Mouse (Mus musculus) heart, embryonic 15.5 days (tissue): ENCODE data around the gene Vdac2. TPM values are rescaled to one million over a fixed set of nuclear protein-coding genes. Genes with fewer than 3 reads are reported as not detected.

ENCODE experiments used
- ATAC-seq: fragments of 200-750 bp; cut with Nextera tagmentation; replicated peaks from 2 replicates; pipeline ENCODE4 v1.8.0; 2017; ENCODE audit warnings: low read depth, moderate TSS enrichment; ENCODE audit not compliant: insufficient number of reproducible peaks, insufficient read depth, low FRiP score
- H3K27ac ChIP-seq: fragments of 300-500 bp; sonication (generic); 2 replicates; pipeline ENCODE4 v1.5.1; 2015; ENCODE audit warnings: mild to moderate bottlenecking, inconsistent platforms
- H3K27me3 ChIP-seq: fragments of 300-500 bp; sonication (generic); 2 replicates; pipeline ENCODE4 v1.6.1; 2015; ENCODE audit warnings: inconsistent platforms
- H3K36me3 ChIP-seq: fragments of 300-500 bp; sonication (generic); 2 replicates; pipeline ENCODE4 v1.6.1; 2015; ENCODE audit warnings: mild to moderate bottlenecking, inconsistent platforms
- H3K4me1 ChIP-seq: fragments of 300-500 bp; sonication (generic); replicated peaks from 2 replicates; pipeline ENCODE4 v1.6.1; 2015; ENCODE audit warnings: inconsistent platforms
- H3K4me2 ChIP-seq: fragments of 300-500 bp; sonication (generic); 2 replicates; pipeline ENCODE4 v1.6.1; 2015; ENCODE audit warnings: inconsistent platforms, mild to moderate bottlenecking, moderate library complexity
- H3K4me3 ChIP-seq: fragments of 300-500 bp; sonication (generic); 2 replicates; pipeline ENCODE4 v1.5.1; 2015; ENCODE audit warnings: mild to moderate bottlenecking, inconsistent platforms
- H3K9ac ChIP-seq: fragments of 300-500 bp; sonication (generic); 2 replicates; pipeline ENCODE4 v1.6.1; 2015; ENCODE audit warnings: mild to moderate bottlenecking, inconsistent platforms
- H3K9me3 ChIP-seq: fragments of 300-500 bp; sonication (generic); replicated peaks from 2 replicates; pipeline ENCODE4 v1.6.1; 2016; ENCODE audit warnings: inconsistent platforms
- WGBS: fragments of 180-500 bp; shearing (Covaris S2); methylation state at CpG from one replicate; pipeline ENCODE4 v1.1.7; 2015; ENCODE audit warnings: mixed read lengths; 5-methylcytosine and 5-hydroxymethylcytosine counted together
- polyA plus RNA-seq: library from polyadenylated mRNA; unstranded; fragments of >200 nt; fragmentation: Nextera tagmentation; extraction: Ambion mirVana; gene quantifications from 2 replicates; pipeline ENCODE4 v1.2.1, GENCODE M21; 2015

The Vdac2 gene
- polyA plus RNA-seq, 1 experiment from 2014 or later: 491 TPM

DNA sequence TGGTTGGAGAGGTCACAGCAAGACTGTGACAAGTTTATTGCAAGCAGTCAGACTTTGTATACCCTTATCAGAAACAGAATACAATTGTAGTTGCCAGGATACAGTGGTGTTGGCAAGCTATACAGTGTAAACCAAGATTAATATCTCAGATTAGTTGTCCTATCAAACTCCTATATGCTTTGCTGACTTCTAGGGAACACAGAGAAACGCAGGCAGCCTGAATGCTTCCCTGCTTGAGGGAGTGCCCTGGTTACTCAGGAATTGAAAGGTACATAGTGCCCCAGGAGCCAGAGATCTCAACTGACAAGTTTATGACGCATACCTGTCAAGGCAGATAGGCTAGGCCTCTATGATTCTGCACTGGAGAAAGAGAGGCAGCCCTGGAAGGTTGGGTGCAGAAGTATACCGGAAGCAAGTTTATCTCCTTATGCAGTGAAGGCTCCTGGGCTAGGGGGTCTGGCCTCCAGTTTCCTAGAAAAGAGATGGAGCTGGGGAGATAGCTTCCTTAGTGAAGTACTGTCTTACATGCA, 18.3 kb upstream of the Vdac2 start:
- ATAC-seq: no peak
- WGBS: 66% methylated on average over 3 of the region's 3 CpGs
- H3K4me3 ChIP-seq: no peak overlapping the region

DNA sequence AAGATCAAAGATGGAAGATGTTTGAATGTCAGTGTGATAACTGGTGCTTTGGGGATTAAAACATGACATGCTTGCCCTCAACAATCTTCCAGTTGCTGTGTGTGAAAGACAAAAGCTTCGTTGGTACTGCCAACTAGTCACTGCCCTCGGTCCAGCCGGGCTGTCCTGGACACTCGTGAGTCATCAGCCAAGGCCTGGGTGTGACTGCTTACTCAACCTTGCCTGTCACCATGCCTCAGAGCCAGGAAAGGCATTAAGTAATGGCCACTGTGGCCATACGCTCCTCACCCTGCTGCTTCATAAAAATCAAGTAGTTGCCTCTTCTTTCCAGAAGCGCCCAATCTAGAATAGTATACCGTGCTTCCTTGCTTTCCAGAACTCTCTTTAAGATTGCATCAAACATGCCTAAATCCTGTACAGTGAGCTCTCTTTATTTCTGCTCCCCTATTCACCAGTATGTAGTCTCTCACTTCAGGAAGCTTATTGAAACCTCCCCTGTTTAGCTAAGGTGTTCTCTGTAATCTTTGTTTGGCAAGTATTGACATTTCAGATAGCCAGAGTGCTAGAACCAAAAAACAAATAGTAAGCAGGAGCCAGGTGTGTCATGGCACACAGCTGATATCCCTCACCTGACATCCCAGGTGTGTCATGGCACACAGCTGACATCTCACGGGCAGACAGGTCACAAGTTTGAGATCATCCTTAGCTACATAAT, 16.7 kb upstream of the Vdac2 start:
- Histone ChIP-seq H3K4me1 (peaks cover 17% of the 10 kb centered on the region), H3K9ac (no peak overlapping the region), H3K36me3 (no peaks in the 10 kb centered on the region), H3K27ac (no peak overlapping the region), H3K4me3 (no peak overlapping the region), H3K4me2 (no peak overlapping the region), H3K27me3 (no peaks in the 10 kb centered on the region), H3K9me3 (no peaks in the 10 kb centered on the region)
- WGBS: 70% methylated on average over 8 of the region's 8 CpGs
- ATAC-seq: no peak

More for the DNA sequence above, 18.3 kb upstream of the Vdac2 start:
- H3K9me3 ChIP-seq: no peaks in the 10 kb centered on the region
- no peak overlapping the region for H3K27ac ChIP-seq
- H3K27me3 ChIP-seq: no peaks in the 10 kb centered on the region
- peaks cover 6% of the 10 kb centered on the region; the same call in 1 of the 2 replicates for H3K4me1 ChIP-seq
- no peaks in the 10 kb centered on the region for H3K36me3 ChIP-seq
- no peak overlapping the region for H3K9ac ChIP-seq
- H3K4me2 ChIP-seq: no peak overlapping the region

DNA sequence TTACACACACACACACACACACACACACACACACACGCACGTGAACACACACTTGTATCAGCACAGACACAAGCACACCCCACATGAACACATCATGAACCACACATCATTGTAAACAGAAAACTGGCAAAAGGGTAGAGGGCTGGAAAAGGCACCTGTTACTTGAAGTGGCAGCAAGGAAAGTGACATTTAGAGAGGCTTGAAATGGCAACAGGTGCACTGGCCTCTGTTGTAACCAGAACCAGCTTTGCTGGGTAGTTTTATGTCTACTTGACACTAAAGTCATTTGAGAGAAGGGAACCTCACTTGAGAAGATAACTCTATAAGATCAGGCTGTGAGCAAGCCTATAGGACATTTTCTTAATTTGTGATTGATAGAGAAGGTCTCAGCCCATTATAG, 15.6 kb upstream of the Vdac2 start:
- H3K9ac ChIP-seq: no peak overlapping the region
- 90% methylated on average over 2 of the region's 2 CpGs for WGBS

DNA sequence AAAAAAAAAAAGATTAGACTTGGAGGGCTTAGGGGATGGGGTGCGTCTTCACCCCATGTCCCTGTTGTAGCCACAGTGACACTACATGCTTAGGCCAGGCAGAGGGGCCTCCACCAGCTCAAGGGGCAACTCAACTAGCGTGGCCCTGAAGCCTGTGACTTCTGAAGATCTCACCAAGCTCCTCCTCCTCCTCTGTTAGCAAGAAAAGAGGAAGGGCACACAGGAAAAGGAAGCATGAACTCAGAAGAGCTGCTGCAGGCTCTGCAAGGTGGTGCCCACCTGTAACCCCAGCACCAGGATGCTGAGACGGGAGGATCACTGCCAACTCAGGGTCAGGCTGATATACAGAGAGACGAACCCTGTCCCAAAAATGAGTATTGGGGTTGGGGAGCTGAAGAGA, 13.7 kb upstream of the Vdac2 start:
- Histone ChIP-seq H3K9ac (no peak overlapping the region), H3K9me3 (no peaks in the 10 kb centered on the region), H3K4me3 (no peak overlapping the region), H3K4me1 (peaks cover 22% of the 10 kb centered on the region), H3K36me3 (no peaks in the 10 kb centered on the region), H3K27me3 (no peaks in the 10 kb centered on the region), H3K27ac (no peak overlapping the region), H3K4me2 (no peak overlapping the region)
- ATAC-seq: no peak
- whole genome bisulfite sequencing: 83% methylated on average over 4 of the region's 4 CpGs

More for the DNA sequence above, 15.6 kb upstream of the Vdac2 start:
- no peak overlapping the region for H3K4me3 ChIP-seq
- no peaks in the 10 kb centered on the region for H3K27me3 ChIP-seq
- no peaks in the 10 kb centered on the region for H3K36me3 ChIP-seq
- no peaks in the 10 kb centered on the region for H3K9me3 ChIP-seq
- ATAC-seq: no peak
- no peak overlapping the region for H3K4me2 ChIP-seq
- H3K27ac ChIP-seq: no peak overlapping the region
- peaks cover 23% of the 10 kb centered on the region for H3K4me1 ChIP-seq

DNA sequence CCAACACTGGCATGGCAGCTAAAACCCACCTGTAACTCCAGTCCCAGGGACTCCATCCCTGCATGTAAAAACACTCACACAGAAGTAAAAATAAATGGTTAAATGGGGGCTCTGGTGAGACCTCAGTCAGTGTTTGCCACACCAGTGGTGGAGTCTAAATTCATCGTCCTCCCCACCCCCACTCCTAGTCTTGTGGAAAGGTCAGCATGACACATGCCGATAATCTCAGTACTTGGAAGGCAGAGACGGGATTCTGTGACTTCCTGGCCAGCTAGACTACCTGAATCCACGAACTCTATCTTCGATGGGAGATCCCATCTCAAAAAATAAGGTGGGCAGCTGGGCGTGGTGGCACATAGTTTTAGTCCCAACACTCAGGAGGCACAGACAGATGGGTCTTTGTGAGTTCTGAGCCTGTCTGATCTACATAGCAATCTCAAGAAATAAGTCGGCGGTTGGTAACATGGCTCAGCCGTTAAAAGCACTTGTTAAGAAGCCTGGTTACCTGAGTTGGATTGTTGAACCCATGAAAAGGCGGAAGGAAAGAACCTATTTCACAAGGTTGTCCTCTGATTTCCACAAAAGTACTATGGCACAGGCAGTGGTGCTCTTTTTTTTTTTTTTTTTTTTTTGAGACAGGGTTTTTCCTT, 13.2 kb upstream of the Vdac2 start:
- Histone ChIP-seq H3K4me2 (no peak overlapping the region), H3K27me3 (no peaks in the 10 kb centered on the region), H3K36me3 (no peaks in the 10 kb centered on the region), H3K9ac (no peak overlapping the region), H3K9me3 (no peaks in the 10 kb centered on the region), H3K27ac (no peak overlapping the region), H3K4me3 (no peak overlapping the region), H3K4me1 (peaks cover 21% of the 10 kb centered on the region)
- no peak for ATAC-seq
- WGBS: 59% methylated on average over 10 of the region's 10 CpGs

DNA sequence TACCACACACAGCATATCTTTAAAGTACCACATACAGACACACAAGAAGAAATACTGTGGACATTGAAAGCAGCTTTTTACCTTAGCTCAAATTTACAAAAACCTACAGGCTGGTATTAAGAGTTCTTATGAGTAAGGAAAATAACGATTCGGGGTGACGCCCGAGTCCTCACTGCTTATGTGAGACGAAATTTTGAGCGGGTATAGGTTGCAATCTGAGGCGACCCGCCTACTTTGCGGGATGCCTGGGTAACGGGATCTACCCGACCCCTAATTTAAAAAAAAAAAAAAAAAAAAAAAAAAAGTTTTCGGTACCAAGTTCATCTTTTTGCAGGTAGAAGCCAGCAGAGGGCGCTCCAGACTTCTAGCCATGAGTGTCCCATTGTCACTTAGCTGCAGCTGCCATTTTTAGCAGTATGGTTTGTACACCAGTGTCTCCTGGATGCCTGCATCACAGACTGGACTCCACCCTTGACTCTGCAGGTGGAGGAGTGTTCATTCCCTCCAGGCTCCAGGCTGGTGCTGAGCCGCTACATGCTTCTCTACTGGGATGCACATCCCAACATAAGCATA, 12.4 kb upstream of the Vdac2 start:
- 23% methylated on average over 14 of the region's 14 CpGs for WGBS
- H3K9me3 ChIP-seq: no peaks in the 10 kb centered on the region
- peak overlapping the region; percentile 37 for H3K4me2 ChIP-seq
- H3K27ac ChIP-seq: no peak overlapping the region
- 0 out of 2 replicates have a peak, but pooled peaks have one; percentile 36 for ATAC-seq
- H3K27me3 ChIP-seq: no peaks in the 10 kb centered on the region
- peaks cover 21% of the 10 kb centered on the region for H3K4me1 ChIP-seq
- no peak overlapping the region for H3K9ac ChIP-seq
- no peak overlapping the region for H3K4me3 ChIP-seq
- no peaks in the 10 kb centered on the region for H3K36me3 ChIP-seq

DNA sequence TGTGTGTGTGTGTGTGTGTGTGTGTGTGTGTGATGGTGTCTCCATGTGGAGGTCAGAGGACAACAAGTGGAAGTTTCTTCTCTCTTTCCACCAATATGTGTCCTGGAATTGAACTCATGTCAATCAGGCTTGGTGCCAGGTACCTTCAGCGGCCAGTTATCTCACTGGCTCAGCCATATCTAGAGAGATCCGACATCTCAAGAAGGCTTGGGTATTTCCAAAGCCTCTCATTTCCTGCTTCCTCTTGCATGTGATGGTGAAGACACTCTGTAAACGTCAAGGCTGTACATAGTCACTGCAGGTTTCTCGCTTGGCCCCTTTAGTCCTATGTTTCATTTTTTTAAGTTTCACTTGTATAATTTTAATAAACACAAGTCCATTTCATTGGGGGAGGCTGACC, 11.8 kb upstream of the Vdac2 start:
- Histone ChIP-seq H3K4me2 (no peak overlapping the region), H3K36me3 (no peaks in the 10 kb centered on the region), H3K4me3 (no peak overlapping the region), H3K9ac (no peak overlapping the region), H3K9me3 (no peaks in the 10 kb centered on the region), H3K27ac (0 out of 2 replicates have a peak overlapping the region, but pooled peaks have one; percentile 25), H3K4me1 (peaks cover 21% of the 10 kb centered on the region), H3K27me3 (no peaks in the 10 kb centered on the region)
- 40% methylated on average over 4 of the region's 4 CpGs for WGBS
- no peak for ATAC-seq

DNA sequence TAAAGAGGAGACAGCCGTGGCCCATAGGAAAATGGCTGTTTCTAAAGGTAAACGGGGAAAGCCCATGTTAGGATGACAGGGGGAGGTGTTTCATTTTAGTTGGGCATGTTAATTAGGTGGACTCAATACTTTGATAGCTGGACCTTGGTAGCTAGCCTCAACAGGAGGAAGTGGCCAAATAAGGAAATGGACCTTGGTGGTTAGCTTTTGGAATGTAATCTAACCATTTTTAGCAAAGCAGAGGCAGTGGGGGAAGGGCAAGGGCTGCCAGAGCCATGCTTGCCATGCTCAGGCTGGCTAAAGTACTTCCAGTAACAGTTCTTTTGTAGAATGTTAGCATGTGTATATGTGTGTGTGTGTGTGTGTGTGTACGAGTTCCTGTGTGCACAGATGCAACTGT, 11.2 kb upstream of the Vdac2 start:
- Histone ChIP-seq H3K9me3 (no peaks in the 10 kb centered on the region), H3K36me3 (no peaks in the 10 kb centered on the region), H3K4me1 (peaks cover 21% of the 10 kb centered on the region), H3K4me3 (no peak overlapping the region), H3K9ac (no peak overlapping the region), H3K27ac (0 out of 2 replicates have a peak overlapping the region, but pooled peaks have one; percentile 25), H3K27me3 (no peaks in the 10 kb centered on the region), H3K4me2 (no peak overlapping the region)
- WGBS: 60% methylated on average over 3 of the region's 3 CpGs
- ATAC-seq: no peak

DNA sequence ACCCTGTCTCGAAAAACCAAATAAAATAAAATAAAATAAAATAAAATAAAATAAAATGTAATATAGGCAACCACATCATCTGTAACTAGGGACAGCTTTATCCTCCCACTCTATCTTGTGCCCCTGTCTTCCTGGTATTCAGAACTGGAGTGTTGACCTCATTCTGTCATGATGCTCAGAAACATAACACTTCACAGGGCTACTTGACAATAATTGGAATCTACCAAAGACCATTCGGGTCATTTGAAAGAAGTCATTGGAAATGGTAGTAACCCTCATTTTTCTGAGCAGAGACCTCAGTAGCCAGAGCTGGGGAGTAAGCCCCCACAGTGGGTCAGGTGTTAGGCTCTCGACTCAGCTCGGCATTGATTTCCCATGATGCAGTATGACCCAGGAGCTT, 10.4 kb upstream of the Vdac2 start:
- no peak for ATAC-seq
- no peaks in the 10 kb centered on the region for H3K27me3 ChIP-seq

DNA sequence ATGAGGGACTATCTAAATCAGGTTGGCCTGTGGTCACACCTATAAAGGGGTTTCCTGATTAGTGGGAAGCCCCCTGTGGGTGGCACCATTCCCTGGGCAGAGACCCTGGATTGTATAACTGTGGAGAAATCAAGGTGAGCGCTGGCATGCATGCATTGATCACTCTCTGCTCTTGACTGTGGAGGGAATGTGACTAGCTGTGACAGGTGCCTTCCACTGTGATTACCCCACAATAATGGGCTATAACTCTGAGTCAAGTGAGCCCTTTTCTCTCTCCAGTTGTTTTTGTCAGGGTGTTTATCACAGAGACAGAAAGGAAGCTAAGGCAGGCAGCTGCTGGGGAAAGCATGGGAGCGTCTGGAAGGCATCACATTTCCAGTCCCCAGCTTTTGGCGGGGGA, 8.8 kb upstream of the Vdac2 start:
- Histone ChIP-seq H3K9ac (no peak overlapping the region), H3K4me2 (no peak overlapping the region), H3K9me3 (no peaks in the 10 kb centered on the region), H3K4me1 (peaks cover 25% of the 10 kb centered on the region), H3K36me3 (no peaks in the 10 kb centered on the region), H3K4me3 (no peak overlapping the region), H3K27ac (no peak overlapping the region), H3K27me3 (no peaks in the 10 kb centered on the region)
- WGBS: 45% methylated on average over 3 of the region's 3 CpGs
- ATAC-seq: no peak

More for the DNA sequence above, 10.4 kb upstream of the Vdac2 start:
- peaks cover 21% of the 10 kb centered on the region for H3K4me1 ChIP-seq
- 90% methylated on average over 4 of the region's 4 CpGs for WGBS
- H3K27ac ChIP-seq: no peak overlapping the region
- no peak overlapping the region for H3K4me2 ChIP-seq
- no peaks in the 10 kb centered on the region for H3K9me3 ChIP-seq
- H3K4me3 ChIP-seq: no peak overlapping the region
- no peaks in the 10 kb centered on the region for H3K36me3 ChIP-seq
- H3K9ac ChIP-seq: no peak overlapping the region

DNA sequence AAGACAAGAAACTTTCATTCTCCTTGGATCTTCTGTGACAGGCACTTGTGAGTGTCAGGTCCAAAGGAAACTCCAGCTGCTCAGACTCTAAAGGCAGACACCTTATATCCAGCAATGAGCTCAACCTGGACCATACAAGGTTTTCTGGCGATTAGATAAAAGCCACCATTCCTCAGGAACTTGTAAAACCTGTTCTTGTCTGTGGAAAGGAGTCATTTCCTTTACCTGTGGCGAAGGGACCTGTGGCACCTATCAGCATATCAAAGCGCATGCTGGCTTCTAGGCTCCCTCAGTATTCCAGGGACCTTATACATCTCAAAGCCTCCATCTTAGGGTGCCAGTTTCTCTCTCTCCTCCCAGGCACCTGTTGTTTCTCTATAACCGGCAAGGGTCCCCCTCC, 7.6 kb upstream of the Vdac2 start:
- Histone ChIP-seq H3K27ac (no peak overlapping the region), H3K27me3 (no peaks in the 10 kb centered on the region), H3K4me3 (no peak overlapping the region), H3K36me3 (no peaks in the 10 kb centered on the region), H3K4me2 (no peak overlapping the region), H3K9me3 (no peaks in the 10 kb centered on the region), H3K4me1 (peaks cover 20% of the 10 kb centered on the region), H3K9ac (no peak overlapping the region)
- WGBS: 55% methylated on average over 4 of the region's 4 CpGs
- no peak for ATAC-seq
